Mouse (Mus musculus) neutrophil, adult 5-6 weeks (primary cell): ENCODE results near the gene Olfr303. TPM values are rescaled to one million over a fixed set of nuclear protein-coding genes. Genes with fewer than 3 reads are reported as not detected.
"Not testable (repeated sequence)": the region's sequence is repeated elsewhere in the genome, so short reads cannot be mapped to it uniquely, and the experiment has no call there.

Experiments used
- ATAC-seq: fragments of 151-379, 151-347 bp; 2 replicates; pipeline ENCODE4 v1.8.0; 2017; ENCODE audit warnings: mild to moderate bottlenecking, moderate TSS enrichment; ENCODE audit not compliant: insufficient number of reproducible peaks, poor library complexity, low FRiP score, severe bottlenecking; ENCODE audit errors: extremely low read depth
- total RNA-seq: library from RNA; stranded (forward); fragments of 200-1000 nt; gene quantifications from 2 replicates; pipeline ENCODE4 v1.2.3, GENCODE M21; 2017

Olfr303 gene
- not detected in 2 replicates for total RNA-seq

DNA sequence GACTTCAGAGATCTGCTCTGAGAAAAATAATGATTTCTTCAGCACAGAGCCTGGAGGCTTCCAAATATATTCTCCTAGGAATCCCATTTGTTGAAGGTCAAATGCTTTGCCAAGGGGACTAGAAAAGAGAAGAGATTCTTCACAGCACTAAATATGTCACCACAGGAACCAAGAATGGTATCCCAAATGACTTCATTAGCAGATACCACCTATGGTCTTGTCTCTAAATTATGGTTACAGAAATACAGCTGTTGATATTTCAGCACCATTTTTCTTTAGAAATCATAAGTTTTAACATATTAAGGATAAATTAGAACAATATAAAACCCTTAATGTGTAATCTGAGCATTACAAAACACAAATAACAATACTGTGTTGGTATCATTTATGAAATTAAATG is at the start of gene Olfr303:
Gene Olfr303 (minus strand): TSS at position 101 of the 400 bp plus-strand sequence.
- ATAC-seq, result no peak

DNA sequence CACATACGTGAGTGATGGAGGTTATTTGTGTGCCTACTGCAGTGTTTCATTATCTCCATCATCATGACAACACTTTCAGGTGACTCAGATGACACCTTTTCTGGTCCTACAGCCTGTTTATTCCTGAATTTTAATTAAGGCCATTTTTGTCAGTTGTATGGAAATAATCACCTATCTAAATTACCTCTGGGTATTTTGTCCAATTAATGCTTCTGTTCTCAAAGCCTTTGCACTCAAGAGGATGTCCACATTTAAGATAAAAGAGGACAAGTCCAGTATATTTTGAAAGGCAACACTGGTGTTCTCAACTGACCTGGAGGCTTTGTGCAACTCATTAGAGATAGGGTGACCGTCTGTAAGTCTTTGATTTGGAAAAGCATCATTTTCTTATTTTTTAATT is 6.0 kb upstream of the Olfr303 start, which contains the start of gene Olfr301:
Gene Olfr301 (plus strand): TSS at position 301 of the 400 bp plus-strand sequence.
- ATAC-seq, result no peak

DNA sequence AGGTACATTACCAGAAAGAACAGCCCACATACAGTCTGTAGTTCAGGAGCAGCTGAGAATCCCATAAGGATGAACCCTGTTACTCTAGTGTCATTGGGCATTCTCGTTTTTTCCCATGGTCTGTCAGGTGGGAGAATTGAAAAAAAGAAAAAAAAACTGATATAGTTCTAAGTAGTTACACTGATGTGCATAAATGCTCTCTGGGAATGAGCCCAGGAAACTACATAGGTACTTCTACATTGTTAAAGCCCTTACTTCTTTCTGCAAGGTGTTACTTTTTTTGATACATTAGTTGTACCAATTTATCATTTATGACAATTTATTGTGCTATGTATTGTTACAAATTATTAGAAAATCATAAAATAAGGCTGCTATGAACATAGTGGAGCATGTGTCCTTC is 11.0 kb downstream of the Olfr303 start, which contains the start of gene Olfr304:
Gene Olfr304 (minus strand): TSS at position 101 of the 400 bp plus-strand sequence.
- no peak for ATAC-seq

DNA sequence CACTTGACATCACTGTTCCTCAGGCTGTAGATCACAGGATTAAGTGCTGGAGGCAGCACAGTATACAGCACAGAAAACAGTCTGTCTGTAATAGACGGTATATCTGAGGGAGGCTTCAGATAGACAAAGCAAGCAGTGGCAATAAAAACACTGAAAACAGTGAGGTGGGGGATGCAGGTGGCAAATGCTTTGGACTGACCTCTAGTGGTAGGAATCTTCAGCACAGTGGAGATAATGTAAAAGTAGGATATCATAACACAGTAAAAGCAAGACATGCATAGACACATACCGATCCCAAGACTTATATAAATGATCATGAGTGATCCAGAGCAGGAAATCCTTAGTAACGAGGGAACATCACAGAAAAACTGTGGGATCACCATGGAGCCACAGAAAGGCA is 11.8 kb downstream of the Olfr303 start:
- no peak for ATAC-seq

DNA sequence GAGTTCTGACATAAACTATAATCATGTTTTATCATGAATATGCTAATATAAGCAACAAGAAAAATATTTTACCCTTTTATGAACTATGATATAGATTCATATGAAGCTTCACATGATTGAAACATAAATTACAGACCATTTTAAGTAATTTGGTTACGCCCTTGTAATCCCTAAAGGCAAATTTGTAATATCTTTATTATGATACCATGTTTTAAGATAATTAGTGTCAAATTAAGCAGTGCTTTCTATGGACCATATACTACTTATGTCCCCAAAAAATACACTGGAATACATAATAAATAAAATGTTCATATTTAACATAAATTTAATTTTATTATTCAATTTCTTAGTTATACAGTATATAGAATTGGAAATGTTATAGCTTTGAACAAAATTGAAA is 30.8 kb downstream of the Olfr303 start, which contains the start of gene Olfr305:
Gene Olfr305 (minus strand): TSS at position 101 of the 400 bp plus-strand sequence.
- no peak for ATAC-seq

DNA sequence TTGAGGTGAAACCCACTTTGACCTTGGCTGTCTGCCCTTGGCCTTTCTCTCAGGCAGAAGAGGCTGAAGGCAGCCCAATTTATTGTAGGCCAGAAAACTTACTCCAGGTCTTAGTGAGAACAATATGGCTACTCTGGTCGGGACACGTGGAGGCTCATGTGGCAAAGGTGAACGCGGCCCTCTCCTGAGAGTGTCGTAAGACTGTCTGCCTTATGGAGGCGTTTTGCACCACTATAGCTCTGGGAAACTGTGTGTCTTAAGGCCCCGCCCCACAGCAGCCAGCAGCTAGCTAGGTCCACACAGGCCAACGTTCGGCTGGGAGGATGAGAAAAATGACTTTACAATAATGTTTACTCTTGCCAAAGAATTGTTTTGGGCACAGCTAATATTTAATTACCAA is 51.3 kb downstream of the Olfr303 start:
- not testable (repeated sequence) for ATAC-seq

DNA sequence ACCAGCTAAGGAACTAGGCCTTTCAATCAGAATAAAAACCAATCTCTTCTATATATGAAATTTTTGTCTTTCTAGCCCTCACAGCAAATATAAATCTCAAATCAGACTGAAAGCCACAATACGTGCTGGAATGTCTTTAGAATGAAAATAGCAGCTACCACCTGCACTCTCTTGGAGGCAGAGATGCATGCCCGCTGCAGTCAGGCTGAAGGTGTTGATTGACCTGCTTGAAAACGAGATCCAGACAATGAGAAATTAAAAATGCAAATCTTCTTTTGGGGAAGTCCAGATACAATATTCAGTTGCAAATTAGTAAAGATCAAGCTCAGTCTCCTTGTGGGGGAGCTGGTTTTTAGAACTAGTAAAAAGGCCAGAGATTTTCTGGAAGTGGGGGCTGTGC is 53.3 kb downstream of the Olfr303 start:
- no peak for ATAC-seq

DNA sequence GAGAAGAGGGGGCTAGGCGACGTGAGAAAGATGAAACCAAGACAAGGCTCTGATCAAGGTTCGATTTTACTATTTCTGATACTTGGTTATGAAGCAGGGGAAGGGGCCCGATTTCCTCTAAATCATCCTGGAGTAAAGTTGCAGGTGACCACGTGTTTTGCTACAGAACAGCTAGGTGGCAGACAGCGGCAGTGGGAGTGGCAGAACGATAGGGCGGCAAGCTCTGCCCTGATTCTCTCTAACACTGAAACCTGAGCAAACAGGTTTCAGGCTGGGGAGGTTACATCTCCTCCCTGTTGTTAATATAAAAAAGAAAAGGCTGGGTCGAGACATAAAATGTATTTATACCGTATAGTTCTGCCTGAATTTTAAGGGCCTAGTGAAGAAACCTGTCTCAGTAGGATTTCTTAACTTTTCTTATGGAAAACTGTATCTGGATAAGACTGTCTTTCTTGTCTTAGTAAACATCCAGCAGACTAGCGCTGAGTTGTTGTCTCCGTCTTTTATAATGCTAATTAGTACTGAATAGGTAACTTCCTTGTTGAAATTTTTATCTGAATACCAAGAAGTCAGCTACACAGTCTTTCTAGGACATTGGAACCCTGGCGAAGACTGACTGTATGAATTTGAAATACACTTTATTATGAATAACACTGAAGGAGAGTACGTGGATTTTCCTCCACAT is 54.6 kb downstream of the Olfr303 start:
- ATAC-seq, result no peak

Other genes with a start within 250 kb of the Olfr303 start
- 0.12 TPM in 1 of 2 replicates, not detected in the other for gene Vmn2r75, start 226.0 kb downstream of the Olfr303 start, total RNA-seq
- gene Vmn2r76, start 151.5 kb downstream of the Olfr303 start, total RNA-seq, result 0.12 TPM in 2 replicates
- gene Olfr310, start 120.6 kb downstream of the Olfr303 start, total RNA-seq, result 0.47 TPM in 1 of 2 replicates, not detected in the other
- gene Olfr309, start 84.1 kb downstream of the Olfr303 start, total RNA-seq, result not detected in 2 replicates
- gene Olfr308, start 72.2 kb downstream of the Olfr303 start, total RNA-seq, result 0.23 TPM in 1 of 2 replicates, not detected in the other
- gene Olfr307, start 60.2 kb downstream of the Olfr303 start, total RNA-seq, result not detected in 2 replicates
- not detected in 2 replicates for gene Olfr305, start 30.9 kb downstream of the Olfr303 start, total RNA-seq
- gene Olfr304, start 11.1 kb downstream of the Olfr303 start, total RNA-seq, result not detected in 2 replicates
- not detected in 2 replicates for gene Olfr301, start 6.1 kb upstream of the Olfr303 start, total RNA-seq
- gene Olfr299, start 62.1 kb upstream of the Olfr303 start, total RNA-seq, result not detected in 2 replicates
- 0.25 TPM in 1 of 2 replicates, not detected in the other for gene Olfr298, start 94.7 kb upstream of the Olfr303 start, total RNA-seq
- gene Olfr297, start 122.2 kb upstream of the Olfr303 start, total RNA-seq, result not detected in 2 replicates
- 0.23 TPM in 1 of 2 replicates, not detected in the other for gene Olfr295, start 186.1 kb upstream of the Olfr303 start, total RNA-seq
- gene Olfr294, start 218.9 kb upstream of the Olfr303 start, total RNA-seq, result not detected in 2 replicates